Mouse (Mus musculus): ENCODE data around the gene Dydc2. TPM values are rescaled to one million over a fixed set of nuclear protein-coding genes. Genes with fewer than 3 reads are reported as not detected.

Gene Dydc2
- polyA plus RNA-seq, 1 experiment from 2014 or later, result not detected

- Histone ChIP-seq H3K36me3 (replicated peaks) (peaks cover 79% of the 10 kb centered on the region), H3K27ac (replicated peaks) (no peak overlapping the region), H3K9me3 (replicated peaks) (no peaks in the 10 kb centered on the region), H3K4me2 (no peak overlapping the region), H3K4me3 (replicated peaks) (no peak overlapping the region), H3K4me1 (replicated peaks) (peaks cover 26% of the 10 kb centered on the region), H3K27me3 (no peaks in the 10 kb centered on the region), H3K9ac (no peak overlapping the region)
- 86% methylated on average over 4 of the region's 4 CpGs for WGBS (ENCODE audit: insufficient replicate concordance)
- no peak for ATAC-seq (ENCODE audit: insufficient read depth)
Observed at GRCm38 (mm10) chr14:41000801-41001200, 68.2 kb downstream of the Dydc2 start.

GRCm38 (mm10) chr14:40999904-41000645, 68.9 kb downstream of the Dydc2 start:
- WGBS (ENCODE audit: insufficient replicate concordance), result 81% methylated on average over 7 of the region's 7 CpGs
- Histone ChIP-seq H3K27me3 (no peaks in the 10 kb centered on the region), H3K9ac (no peak overlapping the region), H3K4me1 (replicated peaks) (peaks cover 20% of the 10 kb centered on the region), H3K36me3 (replicated peaks) (peaks cover 86% of the 10 kb centered on the region), H3K9me3 (replicated peaks) (no peaks in the 10 kb centered on the region), H3K27ac (replicated peaks) (no peak overlapping the region), H3K4me3 (replicated peaks) (no peak overlapping the region), H3K4me2 (no peak overlapping the region)
- no peak for ATAC-seq (ENCODE audit: insufficient read depth)

Other genes with a start within 250 kb of the Dydc2 start
- 0.03 and 0.10 TPM in 2 replicates for gene Sh2d4b, start 175.9 kb downstream of the Dydc2 start, polyA plus RNA-seq (2015; fragmentation: Nextera tagmentation; extraction: Ambion mirVana)
- gene Tspan14, start 102.4 kb downstream of the Dydc2 start, polyA plus RNA-seq (2015; fragmentation: Nextera tagmentation; extraction: Ambion mirVana), result 28.8 and 34.6 TPM in 2 replicates
- 69.5 and 77.2 TPM in 2 replicates for gene Fam213a, start 55.4 kb downstream of the Dydc2 start, polyA plus RNA-seq (2015; fragmentation: Nextera tagmentation; extraction: Ambion mirVana)
- not detected in 2 replicates for gene Dydc1, start 3.7 kb upstream of the Dydc2 start, polyA plus RNA-seq (2015; fragmentation: Nextera tagmentation; extraction: Ambion mirVana)
- 55.9 and 83.9 TPM in 2 replicates for gene Mat1a, start 35.8 kb upstream of the Dydc2 start, polyA plus RNA-seq (2015; fragmentation: Nextera tagmentation; extraction: Ambion mirVana)
- gene Sftpa1, start 62.6 kb upstream of the Dydc2 start, polyA plus RNA-seq (2015; fragmentation: Nextera tagmentation; extraction: Ambion mirVana), result 0.02 and 0.14 TPM in 2 replicates
- gene Mbl1, start 82.2 kb upstream of the Dydc2 start, polyA plus RNA-seq (2015; fragmentation: Nextera tagmentation; extraction: Ambion mirVana), result 32.3 and 33.2 TPM in 2 replicates
- 0.20 and 0.41 TPM in 2 replicates for gene Sftpd, start 115.9 kb upstream of the Dydc2 start, polyA plus RNA-seq (2015; fragmentation: Nextera tagmentation; extraction: Ambion mirVana)
- gene Gm2832, start 209.6 kb upstream of the Dydc2 start, polyA plus RNA-seq (2015; fragmentation: Nextera tagmentation; extraction: Ambion mirVana), result not detected in 2 replicates